Mouse (Mus musculus) bone marrow macrophage, adult 2 months (primary cell): ENCODE results near the gene Vps37b. TPM values are rescaled to one million over a fixed set of nuclear protein-coding genes. Genes with fewer than 3 reads are reported as not detected.

ENCODE experiments used
- H3K27ac ChIP-seq: 2 replicates; pipeline ENCODE4 v1.5.1; 2012; ENCODE audit warnings: low read depth, low read length; ENCODE audit not compliant: insufficient read depth
- H3K4me1 ChIP-seq: 2 replicates; pipeline ENCODE4 v1.6.1; 2012; ENCODE audit warnings: low read length; ENCODE audit not compliant: control insufficient read depth, insufficient read depth
- H3K4me3 ChIP-seq: 2 replicates; pipeline ENCODE4 v1.5.1; 2012; ENCODE audit warnings: mild to moderate bottlenecking, low read length, moderate library complexity; ENCODE audit not compliant: insufficient read depth
- CTCF ChIP-seq: IDR thresholded peaks from 2 replicates; pipeline ENCODE4 v1.5.1; 2012; ENCODE audit warnings: low read depth, mild to moderate bottlenecking, low read length, moderate library complexity
- POLR2A ChIP-seq: IDR thresholded peaks from 2 replicates; pipeline ENCODE4 v1.6.1; 2012; ENCODE audit warnings: mild to moderate bottlenecking, low read depth, low read length, borderline replicate concordance
- polyA plus RNA-seq: library from polyadenylated mRNA; stranded (reverse); fragments of >200 nt; gene quantifications from 2 replicates; pipeline ENCODE4 v1.2.4, GENCODE M21; 2012; ENCODE audit not compliant: missing spikeins, insufficient read depth, insufficient read length

Vps37b gene
- polyA plus RNA-seq, 1 experiment = 16.8 TPM

DNA sequence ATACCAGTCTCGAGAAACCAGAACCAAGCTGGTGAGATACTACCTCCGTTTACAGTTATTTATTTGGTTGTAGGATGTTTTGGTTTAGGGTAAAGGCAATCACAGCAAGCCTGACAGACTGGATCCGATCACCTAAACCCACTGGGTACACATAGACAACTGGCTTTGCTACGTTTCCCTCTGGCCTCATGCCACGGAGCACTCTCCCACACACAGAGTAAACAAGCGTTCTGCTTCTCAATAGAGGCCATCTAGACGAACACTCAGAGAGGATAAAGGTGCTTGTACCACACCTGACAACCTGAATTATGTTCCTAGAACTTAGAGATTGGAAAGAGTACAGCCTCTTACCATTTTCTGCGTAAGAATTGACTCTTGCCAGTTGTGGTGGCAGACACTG, 71.9 kb downstream of the Vps37b start:
- Histone ChIP-seq H3K27ac (no peak overlapping the region), H3K4me1 (no peaks in the 10 kb centered on the region), H3K4me3 (no peak overlapping the region)
- TF ChIP-seq CTCF = no peak
- TF ChIP-seq POLR2A = no peak

DNA sequence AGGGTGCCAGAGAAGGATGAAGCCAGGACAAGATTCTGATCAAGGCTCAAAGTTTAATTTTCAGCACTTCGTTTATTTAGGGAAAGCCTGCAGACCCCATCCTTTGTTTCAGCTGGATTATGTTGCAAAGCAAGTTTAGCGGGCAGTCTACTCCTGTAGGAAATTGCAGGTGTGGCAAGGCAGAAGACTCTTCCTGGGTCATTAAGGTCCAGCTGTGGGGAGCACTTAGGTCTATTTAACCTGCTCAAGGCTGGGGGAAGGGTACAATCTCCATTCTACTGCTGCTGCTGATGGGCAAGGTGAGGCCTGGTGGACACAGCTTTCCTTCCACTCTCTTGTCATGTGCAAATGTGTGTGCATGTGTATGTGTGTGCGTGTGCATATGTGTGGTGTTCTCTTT, 73.1 kb downstream of the Vps37b start:
- Histone ChIP-seq H3K27ac (no peak overlapping the region), H3K4me3 (no peak overlapping the region), H3K4me1 (no peaks in the 10 kb centered on the region)
- no peak for TF ChIP-seq POLR2A
- no peak for TF ChIP-seq CTCF

DNA sequence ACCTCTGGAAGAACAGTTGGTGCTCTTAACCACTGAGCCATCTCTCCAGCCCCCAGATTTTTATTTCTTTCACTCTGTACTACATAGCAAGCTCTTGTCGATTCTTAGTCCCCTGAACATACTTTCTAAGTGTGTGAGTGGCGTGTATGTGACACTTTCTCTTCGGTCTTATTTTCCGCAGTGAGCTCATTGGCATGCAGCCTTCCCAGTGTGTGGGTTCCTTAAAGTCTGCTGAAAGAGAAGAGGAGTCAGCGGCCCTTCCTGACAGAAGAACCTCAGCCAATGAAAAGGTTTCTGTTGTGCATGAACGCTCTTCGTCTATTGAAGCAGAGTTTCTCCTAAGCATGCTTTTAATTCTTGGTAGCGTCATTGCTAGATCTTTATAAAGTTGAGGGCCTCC, 74.9 kb downstream of the Vps37b start:
- H3K4me3 ChIP-seq = no peak overlapping the region
- H3K4me1 ChIP-seq = no peaks in the 10 kb centered on the region
- TF ChIP-seq POLR2A = no peak
- TF ChIP-seq CTCF = no peak

More for the DNA sequence above, 74.9 kb downstream of the Vps37b start:
- H3K27ac ChIP-seq = no peak overlapping the region

Other genes with a start within 250 kb of the Vps37b start
- gene Hcar2, start 166.8 kb downstream of the Vps37b start, polyA plus RNA-seq = 2.2 and 2.5 TPM in 2 replicates
- gene Hcar1, start 152.2 kb downstream of the Vps37b start, polyA plus RNA-seq = not detected in 2 replicates
- gene Denr, start 125.1 kb downstream of the Vps37b start, polyA plus RNA-seq = 51.8 and 58.3 TPM in 2 replicates
- not detected in 2 replicates for gene Gm43518, start 104.9 kb downstream of the Vps37b start, polyA plus RNA-seq
- 1.2 and 3.3 TPM in 2 replicates for gene Ccdc62, start 101.6 kb downstream of the Vps37b start, polyA plus RNA-seq
- 0.51 and 0.64 TPM in 2 replicates for gene Hip1r, start 58.6 kb downstream of the Vps37b start, polyA plus RNA-seq
- 1.5 and 1.9 TPM in 2 replicates for gene Abcb9, start 63.5 kb upstream of the Vps37b start, polyA plus RNA-seq
- 11.5 and 17.8 TPM in 2 replicates for gene Ogfod2, start 80.0 kb upstream of the Vps37b start, polyA plus RNA-seq
- 51.0 and 68.2 TPM in 2 replicates for gene Arl6ip4, start 83.8 kb upstream of the Vps37b start, polyA plus RNA-seq
- 0.40 and 0.66 TPM in 2 replicates for gene Pitpnm2, start 217.5 kb upstream of the Vps37b start, polyA plus RNA-seq